Mouse (Mus musculus): ENCODE measurements around the gene Gucd1. TPM values are rescaled to one million over a fixed set of nuclear protein-coding genes. Genes with fewer than 3 reads are reported as not detected.
"Not testable (repeated sequence)": the region's sequence is repeated elsewhere in the genome, so short reads cannot be mapped to it uniquely, and the experiment has no call there.

Gucd1 gene
- 31.4 and 33.3 TPM in 2 replicates for polyA plus RNA-seq (2014; fragmentation: Nextera tagmentation; extraction: Ambion mirVana)

GRCm38 (mm10) chr10:75517758-75518143 is at the start of gene Gucd1:
TSS of gene Gucd1 (minus strand) at chr10:75517972.
- Histone ChIP-seq H3K27me3 (ENCODE audit: control insufficient read depth, insufficient read depth, low read length) (no peaks in the 10 kb centered on the region), H3K9ac (replicated peaks; ENCODE audit: low read length) (peak within 1 kb of the TSS; percentile 87), H3K4me3 (ENCODE audit: low read depth, low read length) (peak within 1 kb of the TSS; percentile 76), H3K27ac (replicated peaks; ENCODE audit: low read depth, low read length) (peak within 1 kb of the TSS; percentile 89), H3K4me1 (ENCODE audit: control insufficient read depth, insufficient read depth, low read length) (peaks cover 8% of the 10 kb centered on the region), H3K4me2 (ENCODE audit: low read depth, low read length) (peak within 1 kb of the TSS; percentile 86), H3K9me3 (replicated peaks; ENCODE audit: control insufficient read depth, low read length) (no peaks in the 10 kb centered on the region), H3K36me3 (replicated peaks; ENCODE audit: control insufficient read depth, insufficient read depth, low read depth, low read length) (no peaks in the 10 kb centered on the region; the same call in 1 of the 2 replicates)
- peak; percentile 92 for ATAC-seq (replicated peaks; ENCODE audit: insufficient number of reproducible peaks, low FRiP score, low TSS enrichment, low read depth)
- DNase-seq (ENCODE audit: low spot score): peak; percentile 96
- WGBS: 0% methylated on average over 20 of the region's 20 CpGs

GRCm38 (mm10) chr10:75566765-75567164 is 49.0 kb upstream of the Gucd1 start:
- not testable (repeated sequence) for H3K27me3 ChIP-seq (ENCODE audit: control insufficient read depth, insufficient read depth, low read length); H3K4me2 ChIP-seq (ENCODE audit: low read depth, low read length); H3K9me3 ChIP-seq (replicated peaks; ENCODE audit: control insufficient read depth, low read length); H3K4me3 ChIP-seq (ENCODE audit: low read depth, low read length); DNase-seq (ENCODE audit: low spot score); H3K9ac ChIP-seq (replicated peaks; ENCODE audit: low read length); H3K4me1 ChIP-seq (ENCODE audit: control insufficient read depth, insufficient read depth, low read length); H3K27ac ChIP-seq (replicated peaks; ENCODE audit: low read depth, low read length); H3K36me3 ChIP-seq (replicated peaks; ENCODE audit: control insufficient read depth, insufficient read depth, low read depth, low read length); ATAC-seq (replicated peaks; ENCODE audit: insufficient number of reproducible peaks, low FRiP score, low TSS enrichment, low read depth)
- 81% methylated on average over 2 of the region's 2 CpGs for WGBS

DNA sequence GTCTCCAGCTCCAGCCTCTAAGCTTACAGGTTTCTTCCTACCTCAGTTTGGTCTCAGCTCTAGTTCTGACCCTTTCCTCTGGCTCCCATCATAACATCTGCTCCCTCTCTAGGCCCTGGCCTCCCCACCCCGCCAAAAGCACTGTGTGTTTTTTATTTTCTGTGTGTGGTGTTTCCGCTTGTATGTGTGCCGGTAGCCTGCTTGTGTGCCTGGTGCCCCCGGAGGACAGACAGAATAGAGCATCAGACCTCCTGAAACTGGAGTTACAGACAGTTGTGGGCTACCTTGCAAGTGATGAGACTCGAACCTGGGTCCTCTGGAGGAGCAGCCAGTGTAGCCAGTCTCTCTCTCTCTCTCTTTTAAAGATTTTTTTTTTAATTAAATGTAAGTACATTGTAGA is 48.5 kb upstream of the Gucd1 start:
- ATAC-seq (replicated peaks; ENCODE audit: insufficient number of reproducible peaks, low FRiP score, low TSS enrichment, low read depth) (no peak), DNase-seq (ENCODE audit: low spot score) (no peak)
- no peak overlapping the region for H3K27ac ChIP-seq (replicated peaks; ENCODE audit: low read depth, low read length)
- no peaks in the 10 kb centered on the region for H3K9me3 ChIP-seq (replicated peaks; ENCODE audit: control insufficient read depth, low read length)
- no peaks in the 10 kb centered on the region for H3K36me3 ChIP-seq (replicated peaks; ENCODE audit: control insufficient read depth, insufficient read depth, low read depth, low read length)
- no peak overlapping the region for H3K4me3 ChIP-seq (ENCODE audit: low read depth, low read length)
- no peaks in the 10 kb centered on the region for H3K4me1 ChIP-seq (ENCODE audit: control insufficient read depth, insufficient read depth, low read length)
- no peaks in the 10 kb centered on the region for H3K27me3 ChIP-seq (ENCODE audit: control insufficient read depth, insufficient read depth, low read length)
- H3K9ac ChIP-seq (replicated peaks; ENCODE audit: low read length): no peak overlapping the region
- 79% methylated on average over 5 of the region's 5 CpGs for WGBS
- no peak overlapping the region for H3K4me2 ChIP-seq (ENCODE audit: low read depth, low read length)

GRCm38 (mm10) chr10:75565906-75566305 is 48.1 kb upstream of the Gucd1 start:
- H3K4me1 ChIP-seq (ENCODE audit: control insufficient read depth, insufficient read depth, low read length): peaks cover under 1% of the 10 kb centered on the region; the same call in 1 of the 2 replicates
- no peak overlapping the region for H3K9ac ChIP-seq (replicated peaks; ENCODE audit: low read length)
- no peak overlapping the region for H3K27ac ChIP-seq (replicated peaks; ENCODE audit: low read depth, low read length)
- H3K9me3 ChIP-seq (replicated peaks; ENCODE audit: control insufficient read depth, low read length): no peaks in the 10 kb centered on the region
- no peak for ATAC-seq (replicated peaks; ENCODE audit: insufficient number of reproducible peaks, low FRiP score, low TSS enrichment, low read depth)
- DNase-seq (ENCODE audit: low spot score): no peak
- 82% methylated on average over 7 of the region's 7 CpGs for WGBS
- H3K27me3 ChIP-seq (ENCODE audit: control insufficient read depth, insufficient read depth, low read length): peaks cover 2% of the 10 kb centered on the region; the same call in 1 of the 2 replicates
- H3K36me3 ChIP-seq (replicated peaks; ENCODE audit: control insufficient read depth, insufficient read depth, low read depth, low read length): no peaks in the 10 kb centered on the region
- no peak overlapping the region for H3K4me2 ChIP-seq (ENCODE audit: low read depth, low read length)
- H3K4me3 ChIP-seq (ENCODE audit: low read depth, low read length): no peak overlapping the region

- Histone ChIP-seq H3K9ac (replicated peaks; ENCODE audit: low read length) (no peak overlapping the region), H3K27ac (replicated peaks; ENCODE audit: low read depth, low read length) (no peak overlapping the region), H3K4me1 (ENCODE audit: control insufficient read depth, insufficient read depth, low read length) (peaks cover 5% of the 10 kb centered on the region), H3K4me3 (ENCODE audit: low read depth, low read length) (no peak overlapping the region), H3K27me3 (ENCODE audit: control insufficient read depth, insufficient read depth, low read length) (peaks cover 2% of the 10 kb centered on the region; the same call in 1 of the 2 replicates), H3K36me3 (replicated peaks; ENCODE audit: control insufficient read depth, insufficient read depth, low read depth, low read length) (no peaks in the 10 kb centered on the region), H3K4me2 (ENCODE audit: low read depth, low read length) (no peak overlapping the region), H3K9me3 (replicated peaks; ENCODE audit: control insufficient read depth, low read length) (no peaks in the 10 kb centered on the region)
- no peak for ATAC-seq (replicated peaks; ENCODE audit: insufficient number of reproducible peaks, low FRiP score, low TSS enrichment, low read depth)
- DNase-seq (ENCODE audit: low spot score): no peak
- 59% methylated on average over 6 of the region's 6 CpGs for WGBS
These were observed 47.7 kb upstream of the Gucd1 start for GRCm38 (mm10) chr10:75565436-75565835.

- peaks cover 8% of the 10 kb centered on the region; the same call in 1 of the 2 replicates for H3K27me3 ChIP-seq (ENCODE audit: control insufficient read depth, insufficient read depth, low read length)
- no peaks in the 10 kb centered on the region for H3K9me3 ChIP-seq (replicated peaks; ENCODE audit: control insufficient read depth, low read length)
- no peak overlapping the region for H3K9ac ChIP-seq (replicated peaks; ENCODE audit: low read length)
- H3K27ac ChIP-seq (replicated peaks; ENCODE audit: low read depth, low read length): no peak overlapping the region
- H3K4me3 ChIP-seq (ENCODE audit: low read depth, low read length): no peak overlapping the region
- 78% methylated on average over 12 of the region's 12 CpGs for WGBS
- H3K4me1 ChIP-seq (ENCODE audit: control insufficient read depth, insufficient read depth, low read length): peaks cover 10% of the 10 kb centered on the region
- ATAC-seq (replicated peaks; ENCODE audit: insufficient number of reproducible peaks, low FRiP score, low TSS enrichment, low read depth) (no peak), DNase-seq (ENCODE audit: low spot score) (no peak)
- H3K4me2 ChIP-seq (ENCODE audit: low read depth, low read length): no peak overlapping the region
- no peaks in the 10 kb centered on the region for H3K36me3 ChIP-seq (replicated peaks; ENCODE audit: control insufficient read depth, insufficient read depth, low read depth, low read length)
These were observed 47.0 kb upstream of the Gucd1 start for GRCm38 (mm10) chr10:75564687-75565265.

DNA sequence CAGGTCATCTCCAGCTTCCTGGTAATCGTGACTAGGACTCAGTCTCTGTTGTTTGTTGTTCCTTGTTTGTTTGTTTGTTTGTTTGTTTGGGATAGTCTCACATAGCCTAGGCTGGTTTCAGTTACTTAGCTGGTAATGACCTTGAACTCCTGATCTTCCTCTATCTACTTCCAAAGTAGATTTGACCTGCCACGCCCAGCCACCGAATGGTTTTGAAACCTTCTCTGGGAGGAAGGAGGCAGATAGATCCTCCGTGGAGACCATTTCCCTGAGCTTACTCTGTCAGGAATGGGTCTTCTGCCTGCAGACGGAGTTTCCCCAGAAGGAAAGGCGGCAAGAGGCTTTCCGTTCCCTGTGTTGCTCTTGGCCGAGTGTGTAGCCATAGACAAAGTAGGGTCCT is 44.8 kb upstream of the Gucd1 start:
- H3K9me3 ChIP-seq (replicated peaks; ENCODE audit: control insufficient read depth, low read length): no peaks in the 10 kb centered on the region
- no peak overlapping the region for H3K9ac ChIP-seq (replicated peaks; ENCODE audit: low read length)
- DNase-seq (ENCODE audit: low spot score): no peak
- H3K36me3 ChIP-seq (replicated peaks; ENCODE audit: control insufficient read depth, insufficient read depth, low read depth, low read length): no peaks in the 10 kb centered on the region
- peaks cover 10% of the 10 kb centered on the region for H3K27me3 ChIP-seq (ENCODE audit: control insufficient read depth, insufficient read depth, low read length)
- peaks cover 10% of the 10 kb centered on the region for H3K4me1 ChIP-seq (ENCODE audit: control insufficient read depth, insufficient read depth, low read length)
- H3K4me3 ChIP-seq (ENCODE audit: low read depth, low read length): no peak overlapping the region
- no peak overlapping the region for H3K27ac ChIP-seq (replicated peaks; ENCODE audit: low read depth, low read length)
- H3K4me2 ChIP-seq (ENCODE audit: low read depth, low read length): no peak overlapping the region
- 76% methylated on average over 8 of the region's 8 CpGs for WGBS
- no peak for ATAC-seq (replicated peaks; ENCODE audit: insufficient number of reproducible peaks, low FRiP score, low TSS enrichment, low read depth)

- Histone ChIP-seq H3K27me3 (ENCODE audit: control insufficient read depth, insufficient read depth, low read length) (peaks cover 10% of the 10 kb centered on the region), H3K9me3 (replicated peaks; ENCODE audit: control insufficient read depth, low read length) (no peaks in the 10 kb centered on the region), H3K4me3 (ENCODE audit: low read depth, low read length) (no peak within 1 kb of the TSS), H3K27ac (replicated peaks; ENCODE audit: low read depth, low read length) (no peak within 1 kb of the TSS), H3K4me1 (ENCODE audit: control insufficient read depth, insufficient read depth, low read length) (peaks cover 12% of the 10 kb centered on the region), H3K36me3 (replicated peaks; ENCODE audit: control insufficient read depth, insufficient read depth, low read depth, low read length) (no peaks in the 10 kb centered on the region), H3K9ac (replicated peaks; ENCODE audit: low read length) (no peak within 1 kb of the TSS; the same call in 1 of the 2 replicates), H3K4me2 (ENCODE audit: low read depth, low read length) (peak within 1 kb of the TSS; percentile 97; the same call in 1 of the 2 replicates)
- no peak for ATAC-seq (replicated peaks; ENCODE audit: insufficient number of reproducible peaks, low FRiP score, low TSS enrichment, low read depth)
- WGBS: 41% methylated on average over 10 of the region's 10 CpGs
- no peak for DNase-seq (ENCODE audit: low spot score)
These were observed 43.4 kb upstream of the Gucd1 start, which contains the start of gene Ggt1 for GRCm38 (mm10) chr10:75561071-75561654. TSS of gene Ggt1 (plus strand) at chr10:75561604.
